Mouse (Mus musculus) macrophage (primary cell): Measurements from ENCODE around the gene Yrdc. TPM values are rescaled to one million over a fixed set of nuclear protein-coding genes. Genes with fewer than 3 reads are reported as not detected.

Source experiments
- H3K27ac ChIP-seq: fragments of 350-480 bp; formaldehyde crosslinking; 2 replicates; pipeline ENCODE4 v1.9.0; 2021
- H3K36me3 ChIP-seq: fragments of 350-480 bp; formaldehyde crosslinking; 2 replicates; pipeline ENCODE4 v1.9.0; 2021; ENCODE audit errors: inconsistent target
- H3K4me3 ChIP-seq: fragments of 350-480 bp; formaldehyde crosslinking; 2 replicates; pipeline ENCODE4 v1.9.0; 2021; ENCODE audit errors: inconsistent target
- H3K79me2 ChIP-seq: fragments of 350-480 bp; formaldehyde crosslinking; 2 replicates; pipeline ENCODE4 v1.9.0; 2021; ENCODE audit errors: inconsistent target
- WGBS: methylation state at CpG from one replicate; pipeline ENCODE4 v1.1.7; 2026; ENCODE audit warnings: inconsistent platforms; ENCODE audit not compliant: missing documents; 5-methylcytosine and 5-hydroxymethylcytosine counted together
- polyA plus RNA-seq: library from polyadenylated mRNA; stranded (reverse); fragments of 250-400 nt; gene quantifications from 3 replicates; pipeline ENCODE4 v1.2.4, GENCODE M21; 2018; ENCODE audit warnings: inconsistent platforms

The Yrdc gene
- polyA plus RNA-seq, 1 experiment from 2014 or later, result 12.5 TPM

GRCm38 (mm10) chr4:124872719-124873118, 22.2 kb downstream of the Yrdc start:
- Histone ChIP-seq H3K4me3 (no peak overlapping the region), H3K79me2 (no peaks in the 10 kb centered on the region), H3K27ac (no peak overlapping the region), H3K36me3 (no peaks in the 10 kb centered on the region)
- 88% methylated on average over 1 of the region's 1 CpGs for WGBS

- H3K36me3 ChIP-seq, result no peaks in the 10 kb centered on the region
- 7% methylated on average over 11 of the region's 11 CpGs for WGBS
- no peak within 1 kb of the TSS for H3K4me3 ChIP-seq
- no peaks in the 10 kb centered on the region for H3K79me2 ChIP-seq
- H3K27ac ChIP-seq, result no peak within 1 kb of the TSS
Measured at GRCm38 (mm10) chr4:124880599-124880998, 30.1 kb downstream of the Yrdc start, which contains the start of gene Epha10. Gene Epha10, plus strand, starts transcription at chr4:124880899.

- H3K4me3 ChIP-seq, result no peak overlapping the region
Measured at GRCm38 (mm10) chr4:124881341-124881908, 30.9 kb downstream of the Yrdc start.

GRCm38 (mm10) chr4:124882151-124882729, 31.8 kb downstream of the Yrdc start:
- no peaks in the 10 kb centered on the region for H3K36me3 ChIP-seq
- H3K79me2 ChIP-seq, result no peaks in the 10 kb centered on the region
- no peak overlapping the region for H3K27ac ChIP-seq
- H3K4me3 ChIP-seq, result no peak overlapping the region
- 5% methylated on average over 37 of the region's 37 CpGs for WGBS

More at GRCm38 (mm10) chr4:124881341-124881908, 30.9 kb downstream of the Yrdc start:
- Histone ChIP-seq H3K36me3 (no peaks in the 10 kb centered on the region), H3K27ac (no peak overlapping the region), H3K79me2 (no peaks in the 10 kb centered on the region)
- WGBS, result 5% methylated on average over 37 of the region's 37 CpGs

DNA sequence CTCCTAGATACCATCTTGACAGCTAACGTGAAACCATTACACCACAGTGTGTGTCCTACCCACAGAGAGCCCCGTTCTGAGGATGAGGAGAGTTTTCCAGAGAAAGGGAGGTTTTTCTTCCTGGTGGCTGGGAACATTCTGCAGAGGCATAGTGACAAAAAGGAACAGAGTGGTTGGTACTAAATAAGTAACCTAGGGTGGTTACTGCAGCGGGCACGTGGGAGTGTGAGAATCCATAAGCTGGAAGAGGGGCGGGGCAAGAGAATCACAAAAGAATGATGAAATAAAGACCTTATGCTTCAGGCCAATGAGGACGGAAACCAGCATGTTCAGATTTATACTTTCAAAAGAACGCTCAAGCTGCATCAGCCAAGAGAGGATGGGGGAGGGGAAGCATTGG, 38.2 kb downstream of the Yrdc start:
- 81% methylated on average over 7 of the region's 7 CpGs for WGBS
- Histone ChIP-seq H3K36me3 (no peaks in the 10 kb centered on the region), H3K4me3 (no peak overlapping the region), H3K79me2 (no peaks in the 10 kb centered on the region), H3K27ac (no peak overlapping the region)

DNA sequence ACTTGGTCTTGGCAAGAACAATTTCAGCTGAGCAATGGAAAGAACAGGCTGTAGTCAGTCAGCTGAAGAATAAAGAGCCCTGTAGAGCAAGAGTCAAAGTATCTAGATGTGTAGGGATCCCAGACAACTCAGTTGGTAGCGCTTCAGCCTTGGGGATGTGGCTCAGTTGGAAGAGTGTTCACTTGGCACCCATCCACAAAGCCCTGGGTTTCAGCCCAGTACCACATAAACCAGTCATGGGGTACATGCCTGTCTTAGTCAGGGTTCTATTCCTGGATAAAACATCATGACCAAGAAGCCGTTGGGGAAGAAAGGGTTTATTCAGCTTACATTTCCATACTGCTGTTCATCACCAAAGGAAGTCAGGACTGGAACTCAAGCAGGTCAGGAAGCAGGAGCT, 39.5 kb downstream of the Yrdc start:
- Histone ChIP-seq H3K79me2 (no peaks in the 10 kb centered on the region), H3K4me3 (no peak overlapping the region), H3K36me3 (no peaks in the 10 kb centered on the region), H3K27ac (no peak overlapping the region)
- 97% methylated on average over 2 of the region's 2 CpGs for WGBS

- WGBS, result 74% methylated on average over 5 of the region's 5 CpGs
- Histone ChIP-seq H3K27ac (no peak overlapping the region), H3K36me3 (no peaks in the 10 kb centered on the region), H3K79me2 (no peaks in the 10 kb centered on the region), H3K4me3 (no peak overlapping the region)
Measured at GRCm38 (mm10) chr4:124890831-124891230, 40.4 kb downstream of the Yrdc start.

- WGBS, result 57% methylated on average over 6 of the region's 6 CpGs
- no peaks in the 10 kb centered on the region for H3K36me3 ChIP-seq
- no peak overlapping the region for H3K4me3 ChIP-seq
Measured at GRCm38 (mm10) chr4:124893769-124894168, 43.3 kb downstream of the Yrdc start.

DNA sequence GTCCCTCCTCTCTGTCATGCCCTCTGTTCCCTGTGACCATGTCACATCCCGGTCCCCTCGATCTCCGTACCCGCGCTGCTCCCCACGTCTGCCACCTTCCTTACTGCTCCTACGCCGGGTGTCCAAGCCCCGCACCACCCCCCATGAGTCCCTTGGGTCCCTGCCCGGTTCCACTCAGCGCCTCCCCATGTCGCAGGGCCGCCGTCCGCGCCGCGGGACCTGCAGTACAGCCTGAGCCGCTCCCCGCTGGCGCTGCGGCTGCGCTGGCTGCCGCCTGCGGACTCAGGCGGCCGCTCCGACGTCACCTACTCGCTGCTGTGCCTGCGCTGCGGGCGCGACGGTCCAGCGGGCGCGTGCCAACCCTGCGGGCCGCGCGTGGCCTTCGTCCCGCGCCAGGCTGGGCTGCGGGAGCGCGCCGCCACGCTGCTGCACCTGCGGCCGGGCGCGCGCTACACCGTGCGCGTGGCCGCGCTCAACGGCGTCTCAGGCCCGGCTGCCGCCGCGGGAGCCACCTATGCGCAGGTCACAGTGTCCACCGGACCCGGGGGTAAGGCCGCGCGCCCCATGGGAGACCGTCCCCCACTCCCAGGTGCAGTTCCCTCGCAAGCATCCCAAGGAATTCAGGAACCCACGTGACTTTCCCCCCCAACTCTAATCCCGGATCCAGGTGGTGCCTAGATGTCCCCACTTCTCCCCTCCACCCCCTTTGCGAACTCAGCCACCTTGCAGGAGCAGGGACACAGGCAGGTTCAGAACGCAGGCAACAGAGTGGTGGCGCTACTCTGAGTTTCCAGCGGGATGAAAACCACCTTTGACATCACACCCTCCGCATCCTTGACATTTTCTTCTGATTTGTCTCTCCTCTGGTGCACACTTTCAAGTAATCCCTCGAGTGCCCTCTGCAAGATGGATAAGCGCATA, 44.3 kb downstream of the Yrdc start:
- Histone ChIP-seq H3K4me3 (no peak overlapping the region), H3K27ac (no peak overlapping the region), H3K36me3 (no peaks in the 10 kb centered on the region), H3K79me2 (no peaks in the 10 kb centered on the region)
- 3% methylated on average over 76 of the region's 83 CpGs for WGBS

More at GRCm38 (mm10) chr4:124893769-124894168, 43.3 kb downstream of the Yrdc start:
- Histone ChIP-seq H3K79me2 (no peaks in the 10 kb centered on the region), H3K27ac (no peak overlapping the region)

- Histone ChIP-seq H3K27ac (no peak overlapping the region), H3K4me3 (no peak overlapping the region), H3K36me3 (no peaks in the 10 kb centered on the region), H3K79me2 (no peaks in the 10 kb centered on the region)
- WGBS, result 78% methylated on average over 10 of the region's 10 CpGs
Measured at GRCm38 (mm10) chr4:124898428-124898827, 47.9 kb downstream of the Yrdc start.

DNA sequence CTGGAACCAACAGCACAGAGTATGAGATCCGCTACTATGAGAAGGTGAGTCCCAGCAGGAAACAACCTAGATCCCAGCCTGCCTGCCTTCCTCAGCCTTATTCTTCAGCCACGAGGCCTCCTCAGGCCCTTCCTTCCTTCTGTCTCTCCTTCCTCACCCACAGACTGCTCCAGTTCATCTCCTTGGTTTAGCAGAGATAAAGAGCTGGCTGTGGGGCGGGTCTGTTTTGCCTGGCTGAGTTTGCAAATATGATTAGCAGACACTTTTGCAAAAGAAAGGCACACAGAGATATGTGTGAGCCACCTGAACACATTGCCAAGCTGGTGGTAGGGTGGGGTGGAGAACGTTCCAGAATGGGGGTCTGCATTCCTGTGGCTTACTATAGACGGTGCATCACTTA, 49.4 kb downstream of the Yrdc start:
- H3K4me3 ChIP-seq, result no peak overlapping the region
- no peak overlapping the region for H3K27ac ChIP-seq
- 70% methylated on average over 5 of the region's 5 CpGs for WGBS
- H3K79me2 ChIP-seq, result no peaks in the 10 kb centered on the region
- no peaks in the 10 kb centered on the region for H3K36me3 ChIP-seq

Other genes starting within 250 kb of the Yrdc start
- gene 3100002H09Rik, start 239.9 kb upstream of the Yrdc start, polyA plus RNA-seq, result 0.19 TPM in 1 of 3 replicates, not detected in the others
- 0.49 to 1.1 TPM (median 0.70 TPM) in 3 replicates for gene Pou3f1, start 193.9 kb upstream of the Yrdc start, polyA plus RNA-seq
- gene Utp11, start 157.1 kb upstream of the Yrdc start, polyA plus RNA-seq, result 32.1 to 58.7 TPM (median 57.7 TPM) in 3 replicates
- gene Fhl3, start 150.0 kb upstream of the Yrdc start, polyA plus RNA-seq, result 24.2 to 70.3 TPM (median 28.8 TPM) in 3 replicates
- 38.3 to 63.8 TPM (median 62.7 TPM) in 3 replicates for gene Sf3a3, start 135.9 kb upstream of the Yrdc start, polyA plus RNA-seq
- gene Inpp5b, start 108.8 kb upstream of the Yrdc start, polyA plus RNA-seq, result 20.2 to 23.6 TPM (median 22.9 TPM) in 3 replicates
- 12.8 to 14.1 TPM (median 13.2 TPM) in 3 replicates for gene Mtf1, start 48.6 kb upstream of the Yrdc start, polyA plus RNA-seq
- gene 1110065P20Rik, start 517 bp downstream of the Yrdc start, polyA plus RNA-seq, result 2.6 to 13.3 TPM (median 13.0 TPM) in 3 replicates
- gene Maneal, start 11.5 kb downstream of the Yrdc start, polyA plus RNA-seq, result 0.18 to 0.49 TPM (median 0.26 TPM) in 3 replicates
- gene Epha10, start 30.2 kb downstream of the Yrdc start, polyA plus RNA-seq, result not detected in 3 replicates
- gene 9930104L06Rik, start 86.4 kb downstream of the Yrdc start, polyA plus RNA-seq, result 8.4 to 11.2 TPM (median 9.5 TPM) in 3 replicates
- gene Cdca8, start 88.6 kb downstream of the Yrdc start, polyA plus RNA-seq, result 4.8 to 19.0 TPM (median 15.7 TPM) in 3 replicates
- not detected in 3 replicates for gene Rspo1, start 135.8 kb downstream of the Yrdc start, polyA plus RNA-seq
- 26.3 to 51.8 TPM (median 39.8 TPM) in 3 replicates for gene Gnl2, start 165.9 kb downstream of the Yrdc start, polyA plus RNA-seq
- gene Dnali1, start 215.0 kb downstream of the Yrdc start, polyA plus RNA-seq, result 0.09 TPM in 1 of 3 replicates, not detected in the others
- gene Snip1, start 216.0 kb downstream of the Yrdc start, polyA plus RNA-seq, result 15.9 to 19.4 TPM (median 15.9 TPM) in 3 replicates
- gene Meaf6, start 234.5 kb downstream of the Yrdc start, polyA plus RNA-seq, result 18.5 to 49.2 TPM (median 35.8 TPM) in 3 replicates